Mouse (Mus musculus): Measurements from ENCODE around the gene Prmt7. TPM values are rescaled to one million over a fixed set of nuclear protein-coding genes. Genes with fewer than 3 reads are reported as not detected.

The Prmt7 gene
- total and polyA plus RNA-seq, 3 experiments = 63.3 to 74.5 TPM; not detected in 1

GRCm38 (mm10) chr8:106169017-106169933, 41.5 kb upstream of the Prmt7 start:
- peaks cover 24% of the 10 kb centered on the region for H3K79me2 ChIP-seq (ENCODE audit: control insufficient read depth, insufficient read depth, low read length, poor library complexity)
- peak overlapping the region; percentile 54 for H3K27ac ChIP-seq (ENCODE audit: control insufficient read depth, low read depth, low read length)
- DNase-seq (ENCODE audit: low read depth, low spot score) = peak; percentile 67
- 0 out of 2 replicates have a peak, but pooled peaks have one; percentile 8 for TF ChIP-seq MYC (IDR thresholded peaks at IDR 0.05; ENCODE audit: low read depth, low read length)
- TF ChIP-seq POLR2AphosphoS5 (IDR thresholded peaks at IDR 0.05; ENCODE audit: borderline replicate concordance, low read depth, low read length) = no peak
- peak in 1 of 2 experiments; percentile 9; a peak in 1 of 4 replicates for TF ChIP-seq EP300 (IDR thresholded peaks at IDR 0.05; ENCODE audit: low read depth in 1 of 2, low read length in 2 of 2)
- TF ChIP-seq USF1 (IDR thresholded peaks at IDR 0.05; ENCODE audit: low read depth, low read length) = no peak
- peak; percentile 40 for TF ChIP-seq MAX (IDR thresholded peaks at IDR 0.05; ENCODE audit: low read length)
- no peaks in the 10 kb centered on the region for H3K9me3 ChIP-seq (replicated peaks; ENCODE audit: insufficient read depth, low read length)
- H3K4me3 ChIP-seq (ENCODE audit: control insufficient read depth in 1 of 2, insufficient read depth in 1 of 2, low read depth in 2 of 2, low read length in 2 of 2) = peak overlapping the region; percentile 63 to 84
- peak overlapping the region; percentile 76 for H3K9ac ChIP-seq (ENCODE audit: control insufficient read depth, low read depth, low read length, poor library complexity, severe bottlenecking)
- H3K36me3 ChIP-seq (ENCODE audit: control insufficient read depth in 1 of 2, insufficient read depth in 2 of 2, low read length in 2 of 2) = peaks cover 6 to 26% of the 10 kb centered on the region in 2 experiments
- no peaks in the 10 kb centered on the region for H3K27me3 ChIP-seq (ENCODE audit: control insufficient read depth in 1 of 2, insufficient read depth in 2 of 2, low read length in 2 of 2)
- peaks cover 9 to 26% of the 10 kb centered on the region in 2 experiments for H3K4me1 ChIP-seq (ENCODE audit: control insufficient read depth in 1 of 2, insufficient read depth in 2 of 2, low read length in 2 of 2)

- Histone ChIP-seq H3K4me1 (ENCODE audit: control insufficient read depth in 1 of 2, insufficient read depth in 2 of 2, low read length in 2 of 2) (peaks cover 9 to 26% of the 10 kb centered on the region in 2 experiments), H3K79me2 (ENCODE audit: control insufficient read depth, insufficient read depth, low read length, poor library complexity) (peaks cover 27% of the 10 kb centered on the region), H3K27me3 (ENCODE audit: control insufficient read depth in 1 of 2, insufficient read depth in 2 of 2, low read length in 2 of 2) (no peaks in the 10 kb centered on the region), H3K27ac (ENCODE audit: control insufficient read depth, low read depth, low read length) (no peak overlapping the region), H3K9me3 (replicated peaks; ENCODE audit: insufficient read depth, low read length) (no peaks in the 10 kb centered on the region), H3K4me3 (ENCODE audit: control insufficient read depth in 1 of 2, insufficient read depth in 1 of 2, low read depth in 2 of 2, low read length in 2 of 2) (peak overlapping the region; percentile 63 to 84), H3K9ac (ENCODE audit: control insufficient read depth, low read depth, low read length, poor library complexity, severe bottlenecking) (peak overlapping the region; percentile 76), H3K36me3 (ENCODE audit: control insufficient read depth in 1 of 2, insufficient read depth in 2 of 2, low read length in 2 of 2) (peaks cover 6 to 26% of the 10 kb centered on the region in 2 experiments)
- no peak for DNase-seq (ENCODE audit: low read depth, low spot score)
- TF ChIP-seq TCF12 (IDR thresholded peaks at IDR 0.05; ENCODE audit: low read depth, low read length) (no peak), CTCF (IDR thresholded peaks at IDR 0.05 in 2 of 3, conservative IDR thresholded peaks at IDR 0.05 in 1 of 3; ENCODE audit: control insufficient read depth in 1 of 3, insufficient read depth in 1 of 3, low read depth in 2 of 3, low read length in 3 of 3, poor library complexity in 1 of 3, severe bottlenecking in 1 of 3) (peak in 1 of 3 experiments; percentile 21; a peak in 1 of 6 replicates)
Observed at GRCm38 (mm10) chr8:106169934-106170480, 40.7 kb upstream of the Prmt7 start.

DNA sequence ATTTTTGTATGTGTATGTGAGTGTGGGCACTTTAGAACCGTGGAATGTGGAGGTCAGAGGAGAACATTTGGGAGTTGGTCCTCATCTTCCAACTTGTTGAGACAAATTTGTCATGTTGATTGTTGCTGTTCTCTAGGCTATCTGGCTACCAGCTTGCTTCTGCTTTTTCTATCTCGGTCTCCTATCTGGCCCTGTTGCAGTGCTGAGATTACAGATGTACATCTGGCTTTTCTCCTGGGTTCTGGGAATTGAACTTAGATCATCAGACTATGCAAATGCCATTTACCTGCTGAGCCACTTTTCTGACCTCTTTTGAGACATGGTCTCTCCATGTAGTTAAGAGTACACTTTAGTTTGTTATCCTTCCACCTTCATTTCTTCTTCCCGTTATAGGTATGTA, 37.2 kb upstream of the Prmt7 start:
- no peak overlapping the region for H3K4me3 ChIP-seq (ENCODE audit: control insufficient read depth in 1 of 2, insufficient read depth in 1 of 2, low read depth in 2 of 2, low read length in 2 of 2)
- H3K9ac ChIP-seq (ENCODE audit: control insufficient read depth, low read depth, low read length, poor library complexity, severe bottlenecking) = no peak overlapping the region
- H3K4me1 ChIP-seq (ENCODE audit: control insufficient read depth in 1 of 2, insufficient read depth in 2 of 2, low read length in 2 of 2) = peaks cover 19 to 32% of the 10 kb centered on the region in 2 experiments
- no peak for DNase-seq (ENCODE audit: low read depth, low spot score)
- H3K9me3 ChIP-seq (replicated peaks; ENCODE audit: insufficient read depth, low read length) = no peaks in the 10 kb centered on the region
- H3K27me3 ChIP-seq (ENCODE audit: control insufficient read depth in 1 of 2, insufficient read depth in 2 of 2, low read length in 2 of 2) = no peaks in the 10 kb centered on the region
- H3K27ac ChIP-seq (ENCODE audit: control insufficient read depth, low read depth, low read length) = no peak overlapping the region
- peaks cover 33% of the 10 kb centered on the region for H3K79me2 ChIP-seq (ENCODE audit: control insufficient read depth, insufficient read depth, low read length, poor library complexity)
- H3K36me3 ChIP-seq (ENCODE audit: control insufficient read depth in 1 of 2, insufficient read depth in 2 of 2, low read length in 2 of 2) = peaks cover 7 to 38% of the 10 kb centered on the region in 2 experiments
- TF ChIP-seq POLR2AphosphoS2 (IDR thresholded peaks at IDR 0.05; ENCODE audit: low read length) = no peak
- peak; percentile 89 for TF ChIP-seq RCOR1 (IDR thresholded peaks at IDR 0.05; ENCODE audit: low read depth, low read length)
- TF ChIP-seq USF2 (IDR thresholded peaks at IDR 0.05; ENCODE audit: borderline replicate concordance in 1 of 2, insufficient read depth in 1 of 2, low read depth in 1 of 2, low read length in 2 of 2) = no peak
- TF ChIP-seq SMC3 (IDR thresholded peaks at IDR 0.05; ENCODE audit: low read depth, low read length) = no peak
- no peak for TF ChIP-seq TBP (IDR thresholded peaks at IDR 0.05; ENCODE audit: low read depth, low read length)
- no peak for TF ChIP-seq CHD2 (IDR thresholded peaks at IDR 0.05; ENCODE audit: low read length)
- no peak for TF ChIP-seq JUND (IDR thresholded peaks at IDR 0.05; ENCODE audit: low read depth, low read length)
- no peak for TF ChIP-seq MYB (IDR thresholded peaks at IDR 0.05; ENCODE audit: low read depth, low read length)
- no peak for TF ChIP-seq NELFE (IDR thresholded peaks at IDR 0.05; ENCODE audit: low read depth, low read length)
- TF ChIP-seq MEF2A (IDR thresholded peaks at IDR 0.05; ENCODE audit: extremely low read depth, insufficient replicate concordance, low read depth, low read length, poor library complexity, severe bottlenecking) = no peak
- TF ChIP-seq HCFC1 (IDR thresholded peaks at IDR 0.05; ENCODE audit: low read depth, low read length) = no peak
- TF ChIP-seq CTCF (IDR thresholded peaks at IDR 0.05 in 2 of 3, conservative IDR thresholded peaks at IDR 0.05 in 1 of 3; ENCODE audit: control insufficient read depth in 1 of 3, insufficient read depth in 1 of 3, low read depth in 2 of 3, low read length in 3 of 3, poor library complexity in 1 of 3, severe bottlenecking in 1 of 3) = no peak
- peak; percentile 60 to 69 for TF ChIP-seq EP300 (IDR thresholded peaks at IDR 0.05; ENCODE audit: low read depth in 1 of 2, low read length in 2 of 2)
- no peak for TF ChIP-seq CHD1 (IDR thresholded peaks at IDR 0.05; ENCODE audit: low read depth, low read length)
- no peak for TF ChIP-seq RAD21 (IDR thresholded peaks at IDR 0.05; ENCODE audit: low read depth, low read length)
- peak; percentile 91 for TF ChIP-seq GATA1 (IDR thresholded peaks at IDR 0.05; ENCODE audit: low read depth, low read length)
- no peak for TF ChIP-seq USF1 (IDR thresholded peaks at IDR 0.05; ENCODE audit: low read depth, low read length)
- TF ChIP-seq UBTF (IDR thresholded peaks at IDR 0.05; ENCODE audit: borderline replicate concordance, insufficient read depth, low read depth, low read length) = no peak
